Mouse (Mus musculus) testis, adult 2 months (tissue): ENCODE data around the gene Ramp2.

Experiments used
- CTCF ChIP-seq: fragments of 200-500 bp; IDR thresholded peaks from 2 replicates; pipeline ENCODE4 v1.5.1; 2012; ENCODE audit warnings: low read depth, mild to moderate bottlenecking, inconsistent platforms, low read length, moderate library complexity; ENCODE audit not compliant: control insufficient read depth, insufficient read depth, insufficient replicate concordance
- POLR2A ChIP-seq: fragments of 200-500 bp; IDR thresholded peaks from 2 replicates; pipeline ENCODE4 v1.6.1; 2012; ENCODE audit warnings: low read depth, mild to moderate bottlenecking, inconsistent platforms, low read length, moderate library complexity; ENCODE audit not compliant: control insufficient read depth

- no peak for TF ChIP-seq CTCF
- no peak for TF ChIP-seq POLR2A
Observed at GRCm38 (mm10) chr11:101245855-101246701, at the start of gene Ramp2.
